Mouse (Mus musculus): ENCODE data around the gene Slc50a1. TPM values are rescaled to one million over a fixed set of nuclear protein-coding genes. Genes with fewer than 3 reads are reported as not detected.

Gene Slc50a1
- polyA plus RNA-seq, 1 experiment from 2014 or later, result 40.6 TPM

GRCm38 (mm10) chr3:89254994-89255393 lies 15.4 kb downstream of the Slc50a1 start:
- Histone ChIP-seq H3K9ac (replicated peaks) (no peak overlapping the region), H3K9me3 (no peaks in the 10 kb centered on the region), H3K36me3 (no peaks in the 10 kb centered on the region), H3K4me2 (replicated peaks) (no peak overlapping the region), H3K4me3 (no peak overlapping the region), H3K27ac (replicated peaks) (no peak overlapping the region), H3K4me1 (peaks cover 6% of the 10 kb centered on the region; the same call in 1 of the 2 replicates), H3K27me3 (no peaks in the 10 kb centered on the region)
- no peak for ATAC-seq (replicated peaks)
- 91% methylated on average over 5 of the region's 5 CpGs for WGBS

- ATAC-seq (replicated peaks), result no peak
- 10% methylated on average over 17 of the region's 17 CpGs for WGBS
- Histone ChIP-seq H3K9ac (replicated peaks) (no peak overlapping the region), H3K27me3 (no peaks in the 10 kb centered on the region), H3K4me1 (peaks cover 17% of the 10 kb centered on the region), H3K4me3 (no peak overlapping the region), H3K9me3 (no peaks in the 10 kb centered on the region), H3K27ac (replicated peaks) (no peak overlapping the region), H3K4me2 (replicated peaks) (no peak overlapping the region), H3K36me3 (no peaks in the 10 kb centered on the region)
Measured at GRCm38 (mm10) chr3:89251365-89251895, 18.9 kb downstream of the Slc50a1 start.

GRCm38 (mm10) chr3:89250435-89251040 lies 19.8 kb downstream of the Slc50a1 start:
- WGBS, result 23% methylated on average over 7 of the region's 7 CpGs
- H3K9ac ChIP-seq (replicated peaks), result no peak overlapping the region

GRCm38 (mm10) chr3:89247466-89247865 lies 22.9 kb downstream of the Slc50a1 start:
- no peak overlapping the region for H3K27ac ChIP-seq (replicated peaks)
- no peak overlapping the region for H3K9ac ChIP-seq (replicated peaks)
- no peaks in the 10 kb centered on the region for H3K9me3 ChIP-seq
- peaks cover 48% of the 10 kb centered on the region for H3K4me1 ChIP-seq
- peak overlapping the region; percentile 91 for H3K4me2 ChIP-seq (replicated peaks)
- WGBS, result 87% methylated on average over 4 of the region's 4 CpGs
- ATAC-seq (replicated peaks), result no peak
- no peaks in the 10 kb centered on the region for H3K27me3 ChIP-seq
- H3K4me3 ChIP-seq, result peak overlapping the region; percentile 74
- H3K36me3 ChIP-seq, result peaks cover under 1% of the 10 kb centered on the region; the same call in 1 of the 2 replicates

More at GRCm38 (mm10) chr3:89250435-89251040, 19.8 kb downstream of the Slc50a1 start:
- Histone ChIP-seq H3K27me3 (no peaks in the 10 kb centered on the region), H3K4me3 (no peak overlapping the region), H3K36me3 (no peaks in the 10 kb centered on the region), H3K4me1 (peaks cover 22% of the 10 kb centered on the region), H3K27ac (replicated peaks) (no peak overlapping the region), H3K4me2 (replicated peaks) (no peak overlapping the region), H3K9me3 (no peaks in the 10 kb centered on the region)
- ATAC-seq (replicated peaks), result no peak

GRCm38 (mm10) chr3:89246261-89247100 lies 23.9 kb downstream of the Slc50a1 start, which contains the start of gene Trim46:
TSS of gene Trim46 (minus strand) at chr3:89246309.
- Histone ChIP-seq H3K27ac (replicated peaks) (peak within 1 kb of the TSS; percentile 96), H3K27me3 (no peaks in the 10 kb centered on the region), H3K9ac (replicated peaks) (peak within 1 kb of the TSS; percentile 74), H3K4me1 (peaks cover 53% of the 10 kb centered on the region), H3K36me3 (peaks cover 10% of the 10 kb centered on the region), H3K4me2 (replicated peaks) (peak within 1 kb of the TSS; percentile 91), H3K4me3 (peak within 1 kb of the TSS; percentile 74), H3K9me3 (no peaks in the 10 kb centered on the region)
- under 1% methylated on average over 42 of the region's 42 CpGs for WGBS
- ATAC-seq (replicated peaks), result peak; percentile 74

- Histone ChIP-seq H3K4me2 (replicated peaks) (peak within 1 kb of the TSS; percentile 91), H3K4me1 (peaks cover 49% of the 10 kb centered on the region), H3K9ac (replicated peaks) (peak within 1 kb of the TSS; percentile 74), H3K27ac (replicated peaks) (peak within 1 kb of the TSS; percentile 96), H3K9me3 (no peaks in the 10 kb centered on the region), H3K27me3 (no peaks in the 10 kb centered on the region), H3K36me3 (peaks cover 18% of the 10 kb centered on the region), H3K4me3 (peak within 1 kb of the TSS; percentile 74)
- peak; percentile 62 for ATAC-seq (replicated peaks)
- 3% methylated on average over 20 of the region's 20 CpGs for WGBS
Measured at GRCm38 (mm10) chr3:89245688-89246171, 24.6 kb downstream of the Slc50a1 start, which contains the start of gene Krtcap2. TSS of gene Krtcap2 (plus strand) at chr3:89245966.

GRCm38 (mm10) chr3:89244982-89245687 lies 25.2 kb downstream of the Slc50a1 start:
- peak; percentile 68 for ATAC-seq (replicated peaks)
- peaks cover 49% of the 10 kb centered on the region for H3K4me1 ChIP-seq
- WGBS, result 1% methylated on average over 24 of the region's 26 CpGs
- peak overlapping the region; percentile 74 for H3K4me3 ChIP-seq
- peak overlapping the region; percentile 91 for H3K4me2 ChIP-seq (replicated peaks)
- peak overlapping the region; percentile 96 for H3K27ac ChIP-seq (replicated peaks)
- H3K27me3 ChIP-seq, result no peaks in the 10 kb centered on the region
- H3K9ac ChIP-seq (replicated peaks), result peak overlapping the region; percentile 74
- H3K9me3 ChIP-seq, result no peaks in the 10 kb centered on the region
- H3K36me3 ChIP-seq, result peaks cover 23% of the 10 kb centered on the region

- peaks cover 49% of the 10 kb centered on the region for H3K4me1 ChIP-seq
- H3K27me3 ChIP-seq, result no peaks in the 10 kb centered on the region
- H3K9me3 ChIP-seq, result no peaks in the 10 kb centered on the region
- ATAC-seq (replicated peaks), result peak; percentile 23
- WGBS, result 6% methylated on average over 25 of the region's 25 CpGs
- H3K36me3 ChIP-seq, result peaks cover 31% of the 10 kb centered on the region
- peak overlapping the region; percentile 74 for H3K9ac ChIP-seq (replicated peaks)
- peak overlapping the region; percentile 74 for H3K4me3 ChIP-seq
- peak overlapping the region; percentile 96 for H3K27ac ChIP-seq (replicated peaks)
- H3K4me2 ChIP-seq (replicated peaks), result peak overlapping the region; percentile 91
Measured at GRCm38 (mm10) chr3:89244158-89244981, 26.0 kb downstream of the Slc50a1 start.

GRCm38 (mm10) chr3:89243609-89244008 lies 26.8 kb downstream of the Slc50a1 start:
- peak overlapping the region; percentile 74 for H3K4me3 ChIP-seq
- H3K4me2 ChIP-seq (replicated peaks), result peak overlapping the region; percentile 91
- no peak; the same call in 1 of the 2 replicates for ATAC-seq (replicated peaks)
- peaks cover 38% of the 10 kb centered on the region for H3K36me3 ChIP-seq
- peak overlapping the region; percentile 74 for H3K9ac ChIP-seq (replicated peaks)
- H3K27ac ChIP-seq (replicated peaks), result peak overlapping the region; percentile 96
- H3K9me3 ChIP-seq, result no peaks in the 10 kb centered on the region
- H3K4me1 ChIP-seq, result peaks cover 49% of the 10 kb centered on the region
- no peaks in the 10 kb centered on the region for H3K27me3 ChIP-seq
- 9% methylated on average over 14 of the region's 14 CpGs for WGBS

GRCm38 (mm10) chr3:89242331-89242895 lies 28.0 kb downstream of the Slc50a1 start:
- Histone ChIP-seq H3K27me3 (no peaks in the 10 kb centered on the region), H3K9ac (replicated peaks) (no peak overlapping the region), H3K27ac (replicated peaks) (no peak overlapping the region), H3K9me3 (no peaks in the 10 kb centered on the region), H3K36me3 (peaks cover 50% of the 10 kb centered on the region), H3K4me2 (replicated peaks) (no peak overlapping the region), H3K4me3 (no peak overlapping the region), H3K4me1 (peaks cover 47% of the 10 kb centered on the region)
- WGBS, result 71% methylated on average over 9 of the region's 9 CpGs
- ATAC-seq (replicated peaks), result no peak

Data from forebrain, embryonic 15.5 days (tissue).